Mouse (Mus musculus) liver, postnatal 0 days (tissue): Measurements from ENCODE around the gene Ccdc171. TPM values are rescaled to one million over a fixed set of nuclear protein-coding genes. Genes with fewer than 3 reads are reported as not detected.

Source experiments
- ATAC-seq: fragments of 200-750 bp; cut with Nextera tagmentation; 2 replicates; pipeline ENCODE4 v1.8.0; 2017; ENCODE audit warnings: mild to moderate bottlenecking, moderate library complexity
- DNase-seq: peaks from one replicate; pipeline ENCODE4 v3.0.0-alpha.2; 2016
- H3K27ac ChIP-seq: fragments of 300-500 bp; sonication (generic); 2 replicates; pipeline ENCODE4 v1.5.1; 2014; ENCODE audit warnings: antibody characterized with exemption, moderate library complexity, mild to moderate bottlenecking, low read depth
- H3K27me3 ChIP-seq: fragments of 300-500 bp; sonication (generic); 2 replicates; pipeline ENCODE4 v1.6.1; 2014; ENCODE audit warnings: low read length, control low read depth, mixed read lengths; ENCODE audit not compliant: insufficient read depth
- H3K36me3 ChIP-seq: fragments of 300-500 bp; sonication (generic); replicated peaks from 2 replicates; pipeline ENCODE4 v1.6.1; 2014; ENCODE audit warnings: mild to moderate bottlenecking, control low read depth, low read length, moderate library complexity, mixed read lengths; ENCODE audit not compliant: insufficient read depth
- H3K4me1 ChIP-seq: fragments of 300-500 bp; sonication (generic); 2 replicates; pipeline ENCODE4 v1.6.1; 2014; ENCODE audit warnings: antibody characterized with exemption, mild to moderate bottlenecking, control low read depth; ENCODE audit not compliant: insufficient read depth
- H3K4me2 ChIP-seq: fragments of 300-500 bp; sonication (generic); 2 replicates; pipeline ENCODE4 v1.6.1; 2014; ENCODE audit warnings: low read depth, mild to moderate bottlenecking, low read length, moderate library complexity, mixed read lengths
- H3K4me3 ChIP-seq: fragments of 300-500 bp; sonication (generic); 2 replicates; pipeline ENCODE4 v1.5.1; 2014; ENCODE audit warnings: low read depth, low read length
- H3K9ac ChIP-seq: fragments of 300-500 bp; sonication (generic); replicated peaks from 2 replicates; pipeline ENCODE4 v1.6.1; 2014; ENCODE audit warnings: mild to moderate bottlenecking, moderate library complexity
- H3K9me3 ChIP-seq: fragments of 300-500 bp; sonication (generic); 2 replicates; pipeline ENCODE4 v1.6.1; 2016; ENCODE audit warnings: mild to moderate bottlenecking, control low read depth, low read length, mixed read lengths
- CTCF ChIP-seq: sonication (generic); IDR thresholded peaks from 2 replicates; pipeline ENCODE4 v1.5.1; 2016; ENCODE audit warnings: antibody characterized with exemption, low read depth
- EP300 ChIP-seq: IDR thresholded peaks from 2 replicates; pipeline ENCODE4 v1.6.1; 2016; ENCODE audit warnings: antibody characterized with exemption, low read depth, mild to moderate bottlenecking
- WGBS: fragments of 180-500 bp; shearing (Covaris S2); extraction: QIAGEN DNeasy Blood & Tissue Kit; methylation state at CpG from one replicate; pipeline ENCODE4 v1.1.7; 2014; ENCODE audit not compliant: insufficient replicate concordance; 5-methylcytosine and 5-hydroxymethylcytosine counted together
- polyA plus RNA-seq: library from polyadenylated mRNA; unstranded; fragments of >200 nt; fragmentation: Nextera tagmentation; extraction: Ambion mirVana; gene quantifications from 2 replicates; pipeline ENCODE4 v1.2.1, GENCODE M21; 2015

Gene Ccdc171
- polyA plus RNA-seq, 1 experiment from 2014 or later: 0.60 TPM

GRCm38 (mm10) chr4:83700190-83700589 lies 174.8 kb downstream of the Ccdc171 start:
- WGBS: 55% methylated on average over 3 of the region's 3 CpGs
- ATAC-seq (no peak), DNase-seq (no peak)
- H3K36me3 ChIP-seq: no peaks in the 10 kb centered on the region
- H3K4me2 ChIP-seq: no peak overlapping the region
- no peaks in the 10 kb centered on the region for H3K4me1 ChIP-seq
- H3K9me3 ChIP-seq: no peaks in the 10 kb centered on the region
- no peak overlapping the region for H3K27ac ChIP-seq
- TF ChIP-seq EP300 (no peak), CTCF (no peak)
- H3K27me3 ChIP-seq: no peaks in the 10 kb centered on the region
- no peak overlapping the region for H3K9ac ChIP-seq
- no peak overlapping the region for H3K4me3 ChIP-seq

GRCm38 (mm10) chr4:83716996-83717395 lies 191.7 kb downstream of the Ccdc171 start:
- TF ChIP-seq EP300 (no peak), CTCF (no peak)
- Histone ChIP-seq H3K36me3 (no peaks in the 10 kb centered on the region), H3K27ac (no peak overlapping the region), H3K9me3 (no peaks in the 10 kb centered on the region), H3K27me3 (no peaks in the 10 kb centered on the region), H3K9ac (no peak overlapping the region), H3K4me3 (no peak overlapping the region), H3K4me2 (no peak overlapping the region), H3K4me1 (no peaks in the 10 kb centered on the region)
- DNase-seq (no peak), ATAC-seq (no peak)
- WGBS: 90% methylated on average over 1 of the region's 1 CpGs

- Histone ChIP-seq H3K9ac (no peak overlapping the region), H3K27ac (no peak overlapping the region), H3K4me3 (no peak overlapping the region), H3K9me3 (no peaks in the 10 kb centered on the region), H3K27me3 (no peaks in the 10 kb centered on the region), H3K36me3 (no peaks in the 10 kb centered on the region), H3K4me2 (no peak overlapping the region), H3K4me1 (no peaks in the 10 kb centered on the region)
- WGBS: 83% methylated on average over 11 of the region's 11 CpGs
- ATAC-seq (no peak), DNase-seq (no peak)
- TF ChIP-seq CTCF: no peak
- TF ChIP-seq EP300: no peak
Measured at GRCm38 (mm10) chr4:83719816-83720215, 194.5 kb downstream of the Ccdc171 start.

GRCm38 (mm10) chr4:83725136-83725535 lies 199.8 kb downstream of the Ccdc171 start:
- Histone ChIP-seq H3K4me1 (no peaks in the 10 kb centered on the region), H3K4me2 (no peak overlapping the region), H3K9me3 (no peaks in the 10 kb centered on the region), H3K4me3 (no peak overlapping the region), H3K27ac (no peak overlapping the region), H3K36me3 (no peaks in the 10 kb centered on the region), H3K27me3 (no peaks in the 10 kb centered on the region), H3K9ac (no peak overlapping the region)
- no peak for ATAC-seq
- DNase-seq: no peak
- TF ChIP-seq CTCF: peak; percentile 42
- no peak for TF ChIP-seq EP300
- 9% methylated on average over 2 of the region's 2 CpGs for WGBS

- TF ChIP-seq EP300 (no peak), CTCF (no peak)
- Histone ChIP-seq H3K27ac (no peak overlapping the region), H3K9me3 (no peaks in the 10 kb centered on the region), H3K27me3 (no peaks in the 10 kb centered on the region), H3K4me3 (no peak overlapping the region), H3K9ac (no peak overlapping the region), H3K4me2 (no peak overlapping the region), H3K4me1 (no peaks in the 10 kb centered on the region), H3K36me3 (no peaks in the 10 kb centered on the region)
- no peak for DNase-seq
- ATAC-seq: no peak
- 80% methylated on average over 9 of the region's 9 CpGs for WGBS
Measured at GRCm38 (mm10) chr4:83739137-83739890, 214.0 kb downstream of the Ccdc171 start.

GRCm38 (mm10) chr4:83739891-83740277 lies 214.5 kb downstream of the Ccdc171 start:
- Histone ChIP-seq H3K9me3 (no peaks in the 10 kb centered on the region), H3K36me3 (no peaks in the 10 kb centered on the region), H3K9ac (no peak overlapping the region), H3K4me1 (no peaks in the 10 kb centered on the region), H3K27me3 (no peaks in the 10 kb centered on the region), H3K4me3 (no peak overlapping the region), H3K27ac (no peak overlapping the region), H3K4me2 (no peak overlapping the region)
- TF ChIP-seq EP300 (no peak), CTCF (no peak)
- 72% methylated on average over 4 of the region's 4 CpGs for WGBS
- no peak for DNase-seq
- no peak for ATAC-seq

- WGBS: 78% methylated on average over 12 of the region's 12 CpGs
- H3K27ac ChIP-seq: no peak overlapping the region
- no peak overlapping the region for H3K4me2 ChIP-seq
Measured at GRCm38 (mm10) chr4:83742806-83743460, 217.6 kb downstream of the Ccdc171 start.

More at GRCm38 (mm10) chr4:83742806-83743460, 217.6 kb downstream of the Ccdc171 start:
- H3K36me3 ChIP-seq: no peaks in the 10 kb centered on the region
- no peaks in the 10 kb centered on the region for H3K4me1 ChIP-seq
- ATAC-seq: no peak
- TF ChIP-seq CTCF (no peak), EP300 (no peak)
- no peak overlapping the region for H3K4me3 ChIP-seq
- no peak for DNase-seq
- H3K9ac ChIP-seq: no peak overlapping the region
- H3K9me3 ChIP-seq: no peaks in the 10 kb centered on the region
- H3K27me3 ChIP-seq: no peaks in the 10 kb centered on the region
